Mouse (Mus musculus): Measurements from ENCODE around the gene Rbfox1.

The Rbfox1 gene

GRCm38 (mm10) chr16:7036988-7037387, 1151.8 kb downstream of the Rbfox1 start:
- DNase-seq (ENCODE audit: low spot score), result no peak

- DNase-seq (ENCODE audit: low spot score), result no peak
Observed at GRCm38 (mm10) chr16:7038639-7039260, 1153.6 kb downstream of the Rbfox1 start.

GRCm38 (mm10) chr16:7039404-7040367, 1154.5 kb downstream of the Rbfox1 start:
- no peak for DNase-seq (ENCODE audit: low spot score)

- DNase-seq (ENCODE audit: low spot score), result no peak
Observed at GRCm38 (mm10) chr16:7040691-7041090, 1155.5 kb downstream of the Rbfox1 start.

- DNase-seq (ENCODE audit: low spot score), result no peak
Observed at GRCm38 (mm10) chr16:7047421-7047820, 1162.3 kb downstream of the Rbfox1 start.

GRCm38 (mm10) chr16:7049162-7049971, 1164.2 kb downstream of the Rbfox1 start:
- DNase-seq (ENCODE audit: low spot score), result peak; percentile 18

GRCm38 (mm10) chr16:7050945-7051344, 1165.8 kb downstream of the Rbfox1 start:
- no peak for DNase-seq (ENCODE audit: low spot score)

- DNase-seq (ENCODE audit: low spot score), result no peak
Observed at GRCm38 (mm10) chr16:7051991-7052390, 1166.8 kb downstream of the Rbfox1 start.

- no peak for DNase-seq (ENCODE audit: low spot score)
Observed at GRCm38 (mm10) chr16:7052408-7052807, 1167.3 kb downstream of the Rbfox1 start.

GRCm38 (mm10) chr16:7057789-7058188, 1172.6 kb downstream of the Rbfox1 start:
- DNase-seq (ENCODE audit: low spot score), result no peak

- no peak for DNase-seq (ENCODE audit: low spot score)
Observed at GRCm38 (mm10) chr16:7058556-7058955, 1173.4 kb downstream of the Rbfox1 start.

GRCm38 (mm10) chr16:7059596-7059995, 1174.4 kb downstream of the Rbfox1 start:
- no peak for DNase-seq (ENCODE audit: low spot score)

GRCm38 (mm10) chr16:7060864-7061263, 1175.7 kb downstream of the Rbfox1 start:
- DNase-seq (ENCODE audit: low spot score), result no peak

GRCm38 (mm10) chr16:7062512-7062911, 1177.4 kb downstream of the Rbfox1 start:
- DNase-seq (ENCODE audit: low spot score), result no peak

- no peak for DNase-seq (ENCODE audit: low spot score)
Observed at GRCm38 (mm10) chr16:7067109-7067508, 1182.0 kb downstream of the Rbfox1 start.

GRCm38 (mm10) chr16:7069599-7069998, 1184.4 kb downstream of the Rbfox1 start:
- no peak for DNase-seq (ENCODE audit: low spot score)

- no peak for DNase-seq (ENCODE audit: low spot score)
Observed at GRCm38 (mm10) chr16:7074786-7075185, 1189.6 kb downstream of the Rbfox1 start.

GRCm38 (mm10) chr16:7075749-7076148, 1190.6 kb downstream of the Rbfox1 start:
- DNase-seq (ENCODE audit: low spot score), result no peak

GRCm38 (mm10) chr16:7076305-7076704, 1191.2 kb downstream of the Rbfox1 start:
- no peak for DNase-seq (ENCODE audit: low spot score)

GRCm38 (mm10) chr16:7076707-7077106, 1191.6 kb downstream of the Rbfox1 start:
- no peak for DNase-seq (ENCODE audit: low spot score)

GRCm38 (mm10) chr16:7081074-7081568, 1196.0 kb downstream of the Rbfox1 start:
- DNase-seq (ENCODE audit: low spot score), result no peak

GRCm38 (mm10) chr16:7081684-7082255, 1196.6 kb downstream of the Rbfox1 start:
- DNase-seq (ENCODE audit: low spot score), result no peak

Measured in yolk sac, embryonic 10.5 days (tissue).